Comparison of ENCODE assay signal across 15 mouse cellular contexts in the genomic region with DNA sequence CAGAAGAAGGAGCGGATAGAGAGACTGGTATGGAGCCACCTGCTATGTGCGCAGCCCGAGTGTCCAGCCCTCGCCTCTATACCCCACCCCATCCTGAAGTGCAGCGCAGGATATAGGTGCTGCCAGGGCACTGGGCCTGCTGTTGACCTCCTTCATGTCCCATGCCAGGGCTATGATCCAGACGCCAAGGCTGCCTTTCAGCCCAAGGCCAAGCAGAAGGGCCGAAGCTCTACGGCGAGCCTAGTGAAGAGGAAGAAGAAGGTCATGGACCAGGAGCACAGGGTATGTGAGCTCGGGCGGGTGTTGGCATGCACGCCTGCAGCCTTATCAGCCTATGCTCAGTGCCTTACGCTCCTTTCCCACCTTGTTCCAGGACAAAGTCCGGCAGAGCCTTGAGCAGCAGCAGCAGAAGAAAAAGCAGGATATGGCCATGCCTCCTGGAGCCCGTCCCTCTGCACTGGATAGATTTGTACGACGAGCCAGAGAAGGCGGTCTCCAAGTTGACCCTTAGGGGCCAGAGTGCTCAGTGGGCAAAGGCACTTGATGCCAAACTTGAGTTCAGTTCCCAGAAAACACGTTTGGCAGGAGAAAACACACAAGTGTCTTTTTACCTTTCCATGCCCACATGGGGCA. TPM values are rescaled to one million over a fixed set of nuclear protein-coding genes. Genes with fewer than 3 reads are reported as not detected.
DNase-seq lines count a peak whose midpoint lies in the region; ATAC-seq and TF ChIP-seq lines count a peak whose summit lies in the region.
"Had no signal": no experiment of that assay in that cellular context is flagged by ENCODE, and none has a peak within 500 bp of the region (broad histone marks: within the 10 kb centered on the region; RNA-seq: fewer than 3 reads in every experiment).

No protein-coding gene starts in this region.

- H3K27me3 ChIP-seq in limb, embryonic 12.5 days = no peaks in the 10 kb centered on the region
- H3K27me3 ChIP-seq in limb, embryonic 10.5 days (ENCODE audit: low read depth, poor library complexity, severe bottlenecking) = no peaks in the 10 kb centered on the region
- no peaks in the 10 kb centered on the region for H3K27me3 ChIP-seq in liver, postnatal 0 days (ENCODE audit: insufficient read depth, low read length)
- H3K27me3 ChIP-seq: Patski had no signal

- peaks cover 45% of the 10 kb centered on the region for H3K4me1 ChIP-seq in limb, embryonic 12.5 days (replicated peaks)
- H3K4me1 ChIP-seq in limb, embryonic 10.5 days = peaks cover 44% of the 10 kb centered on the region
- H3K4me1 ChIP-seq in liver, postnatal 0 days (ENCODE audit: insufficient read depth) = peaks cover 41% of the 10 kb centered on the region

- no peak overlapping the region for H3K4me3 ChIP-seq in limb, embryonic 12.5 days (replicated peaks)
- H3K4me3 ChIP-seq in limb, embryonic 10.5 days = no peak overlapping the region
- no peak overlapping the region for H3K4me3 ChIP-seq in liver, postnatal 0 days (ENCODE audit: low read depth, low read length)
- H3K4me3 ChIP-seq: heart, embryonic 10.5 days had no signal

- peaks cover 89% of the 10 kb centered on the region for H3K36me3 ChIP-seq in limb, embryonic 12.5 days
- H3K36me3 ChIP-seq in limb, embryonic 10.5 days = peaks cover 97% of the 10 kb centered on the region
- peaks cover 22% of the 10 kb centered on the region for H3K36me3 ChIP-seq in liver, postnatal 0 days (replicated peaks; ENCODE audit: insufficient read depth, low read length)

- peak; percentile 72 for DNase-seq in adrenal gland, adult 2 months
- DNase-seq in adrenal gland, adult 8-10 months = no peak
- DNase-seq in limb, embryonic 10.5 days (ENCODE audit: low spot score) = no peak
- DNase-seq in urinary bladder, adult 2 months (ENCODE audit: low spot score) = peak; percentile 19
- DNase-seq in urinary bladder, postnatal 25 days (ENCODE audit: low spot score) = no peak
- no peak for DNase-seq in right cerebral cortex, adult 2 months (ENCODE audit: low spot score in 2 of 2)
- DNase-seq in liver, postnatal 0 days = no peak
- DNase-seq: cerebellum, postnatal 25 days; gastrocnemius, postnatal 14 days; heart, postnatal 4 days; thymus, postnatal 14 days had no signal

- TF ChIP-seq EP300 in liver, postnatal 0 days (IDR thresholded peaks at IDR 0.05; ENCODE audit: low read depth) = no peak

- H3K27ac ChIP-seq in limb, embryonic 12.5 days = 0 out of 2 replicates have a peak overlapping the region, but pooled peaks have one; percentile 41
- no peak overlapping the region for H3K27ac ChIP-seq in limb, embryonic 10.5 days
- no peak overlapping the region for H3K27ac ChIP-seq in liver, postnatal 0 days (ENCODE audit: low read depth)
- H3K27ac ChIP-seq: heart, embryonic 10.5 days; kidney, postnatal 0 days had no signal

- H3K4me2 ChIP-seq in limb, embryonic 12.5 days = no peak overlapping the region
- H3K4me2 ChIP-seq in liver, postnatal 0 days (ENCODE audit: low read depth, low read length) = no peak overlapping the region

- WGBS in limb, embryonic 12.5 days = 89% methylated on average over 19 of the region's 19 CpGs
- 92% methylated on average over 19 of the region's 19 CpGs for WGBS in limb, embryonic 10.5 days
- 80% methylated on average over 19 of the region's 19 CpGs for WGBS in liver, postnatal 0 days (ENCODE audit: insufficient replicate concordance)

- TF ChIP-seq CTCF in liver, postnatal 0 days (IDR thresholded peaks at IDR 0.05; ENCODE audit: low read depth) = no peak

- H3K9ac ChIP-seq in limb, embryonic 12.5 days (replicated peaks) = no peak overlapping the region
- no peak overlapping the region for H3K9ac ChIP-seq in liver, postnatal 0 days (replicated peaks)

- no peaks in the 10 kb centered on the region for H3K9me3 ChIP-seq in limb, embryonic 12.5 days
- no peaks in the 10 kb centered on the region for H3K9me3 ChIP-seq in limb, embryonic 10.5 days (replicated peaks)
- no peaks in the 10 kb centered on the region for H3K9me3 ChIP-seq in liver, postnatal 0 days (ENCODE audit: low read length)
- H3K9me3 ChIP-seq: heart, embryonic 10.5 days had no signal

- no peak for ATAC-seq in limb, embryonic 12.5 days (ENCODE audit: insufficient number of reproducible peaks, insufficient read depth, low FRiP score, low TSS enrichment, low read depth)
- no peak for ATAC-seq in liver, postnatal 0 days
- ATAC-seq: Patski had no signal

RNA-seq across cellular contexts. Expression of a gene that starts 2.3 kb away (rescaled TPM):
- 1 to 10 TPM; 4.0 to 6.5 TPM for total RNA-seq in adrenal gland, adult 2 months (2021)
- 21.2 and 21.3 TPM in 2 replicates for polyA plus RNA-seq in adrenal gland, adult 2 months (2012; rRNA removed)
- 1 to 10 TPM; 6.9 to 8.7 (median 7.6) TPM for total RNA-seq in adrenal gland, adult 8-10 months (2022)
- 5.0 and 6.8 TPM in 2 replicates for polyA plus RNA-seq in limb, embryonic 12.5 days (2016; fragmentation: Nextera tagmentation; extraction: Ambion mirVana)
- polyA plus RNA-seq in limb, embryonic 10.5 days (2016; fragmentation: Nextera tagmentation; extraction: Ambion mirVana) = 2.9 and 3.9 TPM in 2 replicates
- 7.7 TPM in 2 replicates for polyA plus RNA-seq in urinary bladder, adult 2 months (2012; rRNA removed)
- polyA plus RNA-seq in liver, postnatal 0 days (2015; fragmentation: Nextera tagmentation; extraction: Ambion mirVana) = 2.2 and 2.4 TPM in 2 replicates

RNA-seq across cellular contexts. Expression of a gene that starts 6.6 kb away (rescaled TPM):
- 10 to 100 TPM; 52.8 to 55.1 TPM for total RNA-seq in adrenal gland, adult 2 months (2021)
- polyA plus RNA-seq in adrenal gland, adult 2 months (2012; rRNA removed) = 88.4 and 107 TPM in 2 replicates
- 10 to 100 TPM; 58.6 to 83.5 (median 69.6) TPM for total RNA-seq in adrenal gland, adult 8-10 months (2022)
- 53.3 and 55.0 TPM in 2 replicates for polyA plus RNA-seq in limb, embryonic 12.5 days (2016; fragmentation: Nextera tagmentation; extraction: Ambion mirVana)
- polyA plus RNA-seq in limb, embryonic 10.5 days (2016; fragmentation: Nextera tagmentation; extraction: Ambion mirVana) = 49.8 and 50.3 TPM in 2 replicates
- 39.3 and 39.7 TPM in 2 replicates for polyA plus RNA-seq in urinary bladder, adult 2 months (2012; rRNA removed)
- polyA plus RNA-seq in liver, postnatal 0 days (2015; fragmentation: Nextera tagmentation; extraction: Ambion mirVana) = 12.5 and 13.4 TPM in 2 replicates

RNA-seq across cellular contexts. Expression of a gene that starts 6.8 kb away (rescaled TPM):
- 100 to 1,000 TPM; 541 to 790 TPM for total RNA-seq in adrenal gland, adult 2 months (2021)
- polyA plus RNA-seq in adrenal gland, adult 2 months (2012; rRNA removed) = 153 and 176 TPM in 2 replicates
- 100 to 1,000 TPM; 668 to 711 (median 693) TPM for total RNA-seq in adrenal gland, adult 8-10 months (2022)
- polyA plus RNA-seq in limb, embryonic 12.5 days (2016; fragmentation: Nextera tagmentation; extraction: Ambion mirVana) = 1,388 and 1,510 TPM in 2 replicates
- polyA plus RNA-seq in limb, embryonic 10.5 days (2016; fragmentation: Nextera tagmentation; extraction: Ambion mirVana) = 1,605 and 1,760 TPM in 2 replicates
- 1,060 and 1,160 TPM in 2 replicates for polyA plus RNA-seq in urinary bladder, adult 2 months (2012; rRNA removed)
- 1,510 and 1,549 TPM in 2 replicates for polyA plus RNA-seq in liver, postnatal 0 days (2015; fragmentation: Nextera tagmentation; extraction: Ambion mirVana)

RNA-seq across cellular contexts. Expression of a gene that starts 8.6 kb away (rescaled TPM):
- total RNA-seq in adrenal gland, adult 2 months (2021) = 10 to 100 TPM; 35.4 to 38.4 TPM
- 18.9 and 25.6 TPM in 2 replicates for polyA plus RNA-seq in adrenal gland, adult 2 months (2012; rRNA removed)
- 10 to 100 TPM; 30.0 to 43.8 (median 35.1) TPM for total RNA-seq in adrenal gland, adult 8-10 months (2022)
- 45.5 and 45.8 TPM in 2 replicates for polyA plus RNA-seq in limb, embryonic 12.5 days (2016; fragmentation: Nextera tagmentation; extraction: Ambion mirVana)
- polyA plus RNA-seq in limb, embryonic 10.5 days (2016; fragmentation: Nextera tagmentation; extraction: Ambion mirVana) = 61.7 and 78.2 TPM in 2 replicates
- 15.8 and 17.2 TPM in 2 replicates for polyA plus RNA-seq in urinary bladder, adult 2 months (2012; rRNA removed)
- polyA plus RNA-seq in liver, postnatal 0 days (2015; fragmentation: Nextera tagmentation; extraction: Ambion mirVana) = 12.7 and 12.8 TPM in 2 replicates

RNA-seq across cellular contexts. Expression of a gene that starts 8.9 kb away (rescaled TPM):
- total RNA-seq in adrenal gland, adult 2 months (2021) = 100 to 1,000 TPM in 1 of 2 experiments, 10 to 100 TPM in 1; 69.7 to 100 TPM
- 5.0 and 6.8 TPM in 2 replicates for polyA plus RNA-seq in adrenal gland, adult 2 months (2012; rRNA removed)
- 100 to 1,000 TPM in 1 of 4 experiments, 10 to 100 TPM in 3; 74.1 to 119 (median 79.6) TPM for total RNA-seq in adrenal gland, adult 8-10 months (2022)
- 180 and 186 TPM in 2 replicates for polyA plus RNA-seq in limb, embryonic 12.5 days (2016; fragmentation: Nextera tagmentation; extraction: Ambion mirVana)
- 212 and 258 TPM in 2 replicates for polyA plus RNA-seq in limb, embryonic 10.5 days (2016; fragmentation: Nextera tagmentation; extraction: Ambion mirVana)
- 86.5 and 87.2 TPM in 2 replicates for polyA plus RNA-seq in urinary bladder, adult 2 months (2012; rRNA removed)
- 82.2 and 85.5 TPM in 2 replicates for polyA plus RNA-seq in liver, postnatal 0 days (2015; fragmentation: Nextera tagmentation; extraction: Ambion mirVana)

Comparison
In these comparisons a context has a peak if more than half of its experiments do, and no peak if none do; other contexts are left out.
1. DNase-seq: peak in adrenal gland, adult 2 months (single experiment) and urinary bladder, adult 2 months (single experiment); none in adrenal gland, adult 8-10 months (single experiment), limb, embryonic 10.5 days (single experiment), urinary bladder, postnatal 25 days (single experiment), right cerebral cortex, adult 2 months (0 of 2) and liver, postnatal 0 days (single experiment).